Comparison of ENCODE assay signal across 12 mouse cellular contexts in the genomic region with DNA sequence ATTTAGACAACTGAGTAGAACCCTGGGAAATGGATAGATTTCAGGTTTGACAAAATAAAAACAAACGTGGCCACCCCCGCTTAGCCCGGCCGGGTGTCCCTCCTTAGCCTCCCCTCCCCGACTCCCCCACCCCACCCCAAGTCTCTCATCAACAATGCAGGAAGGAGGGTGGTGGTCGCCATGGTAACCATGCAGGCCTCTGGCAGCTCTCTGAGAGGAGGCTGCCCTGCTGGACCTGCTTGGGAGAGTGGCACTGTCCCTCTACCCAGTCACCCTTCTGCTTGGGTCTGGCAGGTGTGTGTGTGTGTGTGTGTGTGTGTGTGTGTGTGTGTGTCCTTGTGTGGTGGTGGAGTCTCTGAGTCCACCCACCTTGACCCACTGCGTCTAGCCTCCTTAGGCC. TPM values are rescaled to one million over a fixed set of nuclear protein-coding genes. Genes with fewer than 3 reads are reported as not detected.
A peak's percentile ranks its signal among the peaks of the same experiment; 100 is the strongest.
DNase-seq lines count a peak whose midpoint lies in the region; ATAC-seq and TF ChIP-seq lines count a peak whose summit lies in the region.
"Had no signal": no experiment of that assay in that cellular context is flagged by ENCODE, and none has a peak within 500 bp of the region (broad histone marks: within the 10 kb centered on the region; RNA-seq: fewer than 3 reads in every experiment).

No protein-coding gene starts in this region.

- no peaks in the 10 kb centered on the region for H3K9me3 ChIP-seq in forebrain, postnatal 0 days (ENCODE audit: low read length)
- no peaks in the 10 kb centered on the region for H3K9me3 ChIP-seq in midbrain, embryonic 12.5 days

- H3K27ac ChIP-seq in cerebellum, adult 2 months (ENCODE audit: insufficient read depth, low read length): no peak overlapping the region
- H3K27ac ChIP-seq in forebrain, postnatal 0 days (ENCODE audit: low read depth, low read length): no peak overlapping the region
- H3K27ac ChIP-seq in midbrain, embryonic 12.5 days (replicated peaks): no peak overlapping the region

- H3K27me3 ChIP-seq in cerebellum, adult 2 months (ENCODE audit: control insufficient read depth, insufficient read depth, low read length): no peaks in the 10 kb centered on the region
- no peaks in the 10 kb centered on the region for H3K27me3 ChIP-seq in forebrain, postnatal 0 days (ENCODE audit: insufficient read depth, low read length)
- no peaks in the 10 kb centered on the region for H3K27me3 ChIP-seq in midbrain, embryonic 12.5 days

- peak; percentile 80 to 86 for DNase-seq in cerebellum, postnatal 10 days
- no peak for DNase-seq in cerebellum, adult 2 months
- peak; percentile 58 for DNase-seq in brain, adult 2 months (ENCODE audit: low read depth, low spot score)
- DNase-seq in forebrain, postnatal 0 days: no peak
- no peak for DNase-seq in kidney, adult 11 months
- no peak for DNase-seq in layer of hippocampus, adult 9-11 months
- DNase-seq in lung, postnatal 36 days: no peak
- DNase-seq: adrenal gland, adult 8-10 months had no signal

- peak; percentile 54 for ATAC-seq in forebrain, postnatal 0 days
- ATAC-seq in midbrain, embryonic 12.5 days (ENCODE audit: low FRiP score, low read depth): peak; percentile 63
- ATAC-seq: lung, postnatal 0 days had no signal

- no peaks in the 10 kb centered on the region for H3K36me3 ChIP-seq in forebrain, postnatal 0 days (ENCODE audit: insufficient read depth)
- H3K36me3 ChIP-seq in midbrain, embryonic 12.5 days: no peaks in the 10 kb centered on the region

- no peak overlapping the region for H3K9ac ChIP-seq in forebrain, postnatal 0 days
- H3K9ac ChIP-seq in midbrain, embryonic 12.5 days (replicated peaks): no peak overlapping the region

- no peak for TF ChIP-seq POLR2A in cerebellum, adult 2 months (IDR thresholded peaks at IDR 0.05; ENCODE audit: borderline replicate concordance, insufficient read depth, low read length)

- no peak overlapping the region for H3K4me2 ChIP-seq in forebrain, postnatal 0 days (ENCODE audit: low read depth)
- no peak overlapping the region for H3K4me2 ChIP-seq in midbrain, embryonic 12.5 days (replicated peaks)

- WGBS in cerebellum, adult 2 months: 34% methylated on average over 7 of the region's 7 CpGs
- 7% methylated on average over 7 of the region's 7 CpGs for WGBS in forebrain, postnatal 0 days
- WGBS in midbrain, embryonic 12.5 days: 22% methylated on average over 7 of the region's 7 CpGs

- H3K4me3 ChIP-seq in cerebellum, adult 2 months (replicated peaks; ENCODE audit: insufficient read depth, low read depth, low read length): no peak overlapping the region
- H3K4me3 ChIP-seq in forebrain, postnatal 0 days (ENCODE audit: low read depth, low read length): no peak overlapping the region
- no peak overlapping the region for H3K4me3 ChIP-seq in midbrain, embryonic 12.5 days

- peaks cover 52% of the 10 kb centered on the region for H3K4me1 ChIP-seq in cerebellum, adult 2 months (ENCODE audit: control insufficient read depth, insufficient read depth, low read length)
- no peaks in the 10 kb centered on the region for H3K4me1 ChIP-seq in forebrain, postnatal 0 days (ENCODE audit: insufficient read depth)
- peaks cover 26% of the 10 kb centered on the region for H3K4me1 ChIP-seq in midbrain, embryonic 12.5 days

- no peak for TF ChIP-seq CTCF in cerebellum, adult 2 months (IDR thresholded peaks at IDR 0.05; ENCODE audit: borderline replicate concordance, insufficient read depth, low read depth, low read length)
- no peak for TF ChIP-seq CTCF in forebrain, postnatal 0 days (IDR thresholded peaks at IDR 0.05; ENCODE audit: low read depth)

RNA-seq across cellular contexts. Expression of a gene that starts 27.7 kb away (rescaled TPM):
- polyA plus RNA-seq in cerebellum, adult 2 months (2012; rRNA removed): 20.8 and 22.0 TPM in 2 replicates
- total RNA-seq in forebrain, postnatal 0 days (2014; rRNA removed): 11.1 and 12.5 TPM in 2 replicates
- 0.34 and 0.58 TPM in 2 replicates for polyA plus RNA-seq in forebrain, postnatal 0 days (2015; fragmentation: Nextera tagmentation; extraction: Ambion mirVana)
- 0.08 and 0.17 TPM in 2 replicates for polyA plus RNA-seq in midbrain, embryonic 12.5 days (2016; fragmentation: Nextera tagmentation; extraction: Ambion mirVana)
- total RNA-seq: granulocyte monocyte progenitor cell, adult 5-6 weeks; MEL had no signal
- polyA plus RNA-seq: lung, postnatal 0 days had no signal

RNA-seq across cellular contexts. Expression of a gene that starts 50.6 kb away (rescaled TPM):
- 34.3 and 38.6 TPM in 2 replicates for polyA plus RNA-seq in cerebellum, adult 2 months (2012; rRNA removed)
- total RNA-seq in forebrain, postnatal 0 days (2014; rRNA removed): 38.7 and 56.6 TPM in 2 replicates
- 84.7 and 98.9 TPM in 2 replicates for polyA plus RNA-seq in forebrain, postnatal 0 days (2015; fragmentation: Nextera tagmentation; extraction: Ambion mirVana)
- polyA plus RNA-seq in midbrain, embryonic 12.5 days (2016; fragmentation: Nextera tagmentation; extraction: Ambion mirVana): 56.5 and 60.7 TPM in 2 replicates

RNA-seq across cellular contexts. Expression of a gene that starts 59.7 kb away (rescaled TPM):
- polyA plus RNA-seq in cerebellum, adult 2 months (2012; rRNA removed): 216 and 242 TPM in 2 replicates
- total RNA-seq in forebrain, postnatal 0 days (2014; rRNA removed): 163 and 164 TPM in 2 replicates
- 103 and 109 TPM in 2 replicates for polyA plus RNA-seq in forebrain, postnatal 0 days (2015; fragmentation: Nextera tagmentation; extraction: Ambion mirVana)
- 128 and 134 TPM in 2 replicates for polyA plus RNA-seq in midbrain, embryonic 12.5 days (2016; fragmentation: Nextera tagmentation; extraction: Ambion mirVana)

Comparison
In these comparisons a context has a peak if more than half of its experiments do, and no peak if none do; other contexts are left out.
1. DNase-seq: peak in cerebellum, postnatal 10 days (2 of 2) and brain, adult 2 months (single experiment); none in cerebellum, adult 2 months (0 of 2), forebrain, postnatal 0 days (single experiment), kidney, adult 11 months (single experiment), layer of hippocampus, adult 9-11 months (single experiment) and lung, postnatal 36 days (single experiment).
2. RNA of a gene that starts 27.7 kb away (polyA plus RNA-seq): 20.8 to 22.0 TPM in cerebellum, adult 2 months; 0.34 to 0.58 TPM in forebrain, postnatal 0 days and 0.08 to 0.17 TPM in midbrain, embryonic 12.5 days; every median in the first group is over 10 times any median in the second.